Mouse (Mus musculus) hindbrain, embryonic 16.5 days (tissue): ENCODE results near the gene Fam221a. TPM values are rescaled to one million over a fixed set of nuclear protein-coding genes. Genes with fewer than 3 reads are reported as not detected.

Experiments used
- ATAC-seq: fragments of 200-750 bp; cut with Nextera tagmentation; 2 replicates; pipeline ENCODE4 v1.8.0; 2017; ENCODE audit warnings: moderate TSS enrichment, moderate library complexity
- H3K27ac ChIP-seq: fragments of 300-500 bp; sonication (generic); 2 replicates; pipeline ENCODE4 v1.5.1; 2014; ENCODE audit warnings: low read depth, mild to moderate bottlenecking, control low read depth, low read length, moderate library complexity
- H3K27me3 ChIP-seq: fragments of 300-500 bp; sonication (generic); replicated peaks from 2 replicates; pipeline ENCODE4 v1.6.1; 2014; ENCODE audit warnings: low read length; ENCODE audit not compliant: control insufficient read depth, insufficient read depth
- H3K36me3 ChIP-seq: fragments of 300-500 bp; sonication (generic); 2 replicates; pipeline ENCODE4 v1.6.1; 2014; ENCODE audit warnings: mild to moderate bottlenecking, low read length, moderate library complexity, mixed read lengths; ENCODE audit not compliant: control insufficient read depth, insufficient read depth
- H3K4me1 ChIP-seq: fragments of 300-500 bp; sonication (generic); 2 replicates; pipeline ENCODE4 v1.6.1; 2014; ENCODE audit warnings: low read depth, low read length; ENCODE audit not compliant: control insufficient read depth, insufficient read depth
- H3K4me2 ChIP-seq: fragments of 300-500 bp; sonication (generic); 2 replicates; pipeline ENCODE4 v1.6.1; 2014; ENCODE audit warnings: mild to moderate bottlenecking, low read length, control low read depth, moderate library complexity
- H3K4me3 ChIP-seq: fragments of 300-500 bp; sonication (generic); 2 replicates; pipeline ENCODE4 v1.5.1; 2014; ENCODE audit warnings: mild to moderate bottlenecking, low read length, control low read depth, moderate library complexity
- H3K9ac ChIP-seq: fragments of 300-500 bp; sonication (generic); 2 replicates; pipeline ENCODE4 v1.6.1; 2014; ENCODE audit warnings: low read depth, mild to moderate bottlenecking, control low read depth, low read length, moderate library complexity
- H3K9me3 ChIP-seq: fragments of 300-500 bp; sonication (generic); 2 replicates; pipeline ENCODE4 v1.6.1; 2014; ENCODE audit warnings: mild to moderate bottlenecking, low read length, moderate library complexity; ENCODE audit not compliant: control insufficient read depth
- WGBS: fragments of 180-500 bp; shearing (Covaris S2); extraction: QIAGEN DNeasy Blood & Tissue Kit; methylation state at CpG from one replicate; pipeline ENCODE4 v1.1.7; 2014; 5-methylcytosine and 5-hydroxymethylcytosine counted together
- polyA plus RNA-seq: library from polyadenylated mRNA; unstranded; fragments of >200 nt; fragmentation: Nextera tagmentation; extraction: Ambion mirVana; gene quantifications from 2 replicates; pipeline ENCODE4 v1.2.1, GENCODE M21; 2015

Gene Fam221a
- polyA plus RNA-seq, 1 experiment from 2014 or later: 5.4 TPM

GRCm38 (mm10) chr6:49326846-49327245 lies 40.7 kb upstream of the Fam221a start:
- H3K4me3 ChIP-seq: no peak overlapping the region
- no peak overlapping the region for H3K9ac ChIP-seq
- H3K27ac ChIP-seq: no peak overlapping the region
- H3K27me3 ChIP-seq: no peaks in the 10 kb centered on the region
- ATAC-seq: no peak
- 89% methylated on average over 3 of the region's 3 CpGs for WGBS
- H3K4me2 ChIP-seq: no peak overlapping the region
- no peaks in the 10 kb centered on the region; the same call in 1 of the 2 replicates for H3K4me1 ChIP-seq
- no peaks in the 10 kb centered on the region for H3K9me3 ChIP-seq
- no peaks in the 10 kb centered on the region for H3K36me3 ChIP-seq

GRCm38 (mm10) chr6:49331369-49332059 lies 36.0 kb upstream of the Fam221a start:
- H3K9me3 ChIP-seq: no peaks in the 10 kb centered on the region
- H3K4me3 ChIP-seq: no peak overlapping the region
- H3K4me2 ChIP-seq: no peak overlapping the region
- no peak for ATAC-seq
- no peaks in the 10 kb centered on the region for H3K27me3 ChIP-seq
- WGBS: 78% methylated on average over 5 of the region's 5 CpGs
- peaks cover 3% of the 10 kb centered on the region; the same call in 1 of the 2 replicates for H3K36me3 ChIP-seq
- no peaks in the 10 kb centered on the region for H3K4me1 ChIP-seq
- H3K9ac ChIP-seq: no peak overlapping the region
- H3K27ac ChIP-seq: no peak overlapping the region

- H3K27ac ChIP-seq: no peak overlapping the region
- H3K27me3 ChIP-seq: no peaks in the 10 kb centered on the region
- no peak for ATAC-seq
- H3K9me3 ChIP-seq: no peaks in the 10 kb centered on the region
- no peak overlapping the region for H3K9ac ChIP-seq
- H3K4me3 ChIP-seq: no peak overlapping the region
- WGBS: 77% methylated on average over 13 of the region's 13 CpGs
- H3K4me2 ChIP-seq: no peak overlapping the region
- H3K36me3 ChIP-seq: peaks cover 3% of the 10 kb centered on the region; the same call in 1 of the 2 replicates
- no peaks in the 10 kb centered on the region for H3K4me1 ChIP-seq
Measured at GRCm38 (mm10) chr6:49332060-49332370, 35.5 kb upstream of the Fam221a start.

GRCm38 (mm10) chr6:49338566-49338965 lies 29.0 kb upstream of the Fam221a start:
- Histone ChIP-seq H3K9ac (no peak overlapping the region), H3K27ac (no peak overlapping the region), H3K9me3 (no peaks in the 10 kb centered on the region), H3K4me2 (no peak overlapping the region), H3K4me3 (no peak overlapping the region), H3K4me1 (peaks cover 3% of the 10 kb centered on the region; the same call in 1 of the 2 replicates), H3K27me3 (no peaks in the 10 kb centered on the region), H3K36me3 (peaks cover 3% of the 10 kb centered on the region; the same call in 1 of the 2 replicates)
- no peak for ATAC-seq
- 19% methylated on average over 9 of the region's 9 CpGs for WGBS

- ATAC-seq: no peak
Measured at GRCm38 (mm10) chr6:49339145-49339544, 28.4 kb upstream of the Fam221a start.

GRCm38 (mm10) chr6:49343737-49344469 lies 23.6 kb upstream of the Fam221a start:
- no peaks in the 10 kb centered on the region for H3K9me3 ChIP-seq
- WGBS: 86% methylated on average over 14 of the region's 14 CpGs

More at GRCm38 (mm10) chr6:49339145-49339544, 28.4 kb upstream of the Fam221a start:
- Histone ChIP-seq H3K4me3 (no peak overlapping the region), H3K27ac (no peak overlapping the region), H3K9me3 (no peaks in the 10 kb centered on the region), H3K36me3 (peaks cover 3% of the 10 kb centered on the region; the same call in 1 of the 2 replicates), H3K4me1 (peaks cover 3% of the 10 kb centered on the region; the same call in 1 of the 2 replicates), H3K9ac (no peak overlapping the region), H3K27me3 (no peaks in the 10 kb centered on the region), H3K4me2 (no peak overlapping the region)
- WGBS: 32% methylated on average over 6 of the region's 6 CpGs

GRCm38 (mm10) chr6:49349826-49350225 lies 17.7 kb upstream of the Fam221a start:
- no peak overlapping the region for H3K9ac ChIP-seq
- H3K4me1 ChIP-seq: no peaks in the 10 kb centered on the region
- no peak overlapping the region for H3K27ac ChIP-seq
- no peak for ATAC-seq
- H3K4me2 ChIP-seq: no peak overlapping the region
- H3K4me3 ChIP-seq: no peak overlapping the region
- 93% methylated on average over 7 of the region's 7 CpGs for WGBS
- no peaks in the 10 kb centered on the region for H3K9me3 ChIP-seq
- no peaks in the 10 kb centered on the region for H3K27me3 ChIP-seq
- H3K36me3 ChIP-seq: no peaks in the 10 kb centered on the region

More at GRCm38 (mm10) chr6:49343737-49344469, 23.6 kb upstream of the Fam221a start:
- Histone ChIP-seq H3K9ac (no peak overlapping the region), H3K4me2 (no peak overlapping the region), H3K27me3 (no peaks in the 10 kb centered on the region), H3K27ac (no peak overlapping the region), H3K4me1 (no peaks in the 10 kb centered on the region), H3K4me3 (no peak overlapping the region), H3K36me3 (no peaks in the 10 kb centered on the region)
- no peak for ATAC-seq

- ATAC-seq: no peak
- no peaks in the 10 kb centered on the region for H3K27me3 ChIP-seq
- H3K9me3 ChIP-seq: no peaks in the 10 kb centered on the region
- H3K9ac ChIP-seq: no peak overlapping the region
- WGBS: 94% methylated on average over 3 of the region's 3 CpGs
- no peaks in the 10 kb centered on the region for H3K36me3 ChIP-seq
- no peak overlapping the region for H3K27ac ChIP-seq
- no peaks in the 10 kb centered on the region for H3K4me1 ChIP-seq
- no peak overlapping the region for H3K4me2 ChIP-seq
- H3K4me3 ChIP-seq: no peak overlapping the region
Measured at GRCm38 (mm10) chr6:49354613-49355012, 12.9 kb upstream of the Fam221a start.

- Histone ChIP-seq H3K36me3 (no peaks in the 10 kb centered on the region), H3K27me3 (no peaks in the 10 kb centered on the region), H3K9me3 (no peaks in the 10 kb centered on the region), H3K4me3 (no peak overlapping the region), H3K9ac (no peak overlapping the region), H3K27ac (no peak overlapping the region), H3K4me1 (no peaks in the 10 kb centered on the region), H3K4me2 (no peak overlapping the region)
- no peak for ATAC-seq
- WGBS: 69% methylated on average over 4 of the region's 4 CpGs
Measured at GRCm38 (mm10) chr6:49355171-49355570, 12.4 kb upstream of the Fam221a start.
